Mouse (Mus musculus) urinary bladder, postnatal 25 days (tissue): ENCODE data around the gene Pla2g4d.
"Not testable (repeated sequence)": the region's sequence is repeated elsewhere in the genome, so short reads cannot be mapped to it uniquely, and the experiment has no call there.

ENCODE experiments used
- DNase-seq: peaks from one replicate; pipeline ENCODE4 v3.0.0; 2022; ENCODE audit warnings: low spot score

Pla2g4d gene

GRCm38 (mm10) chr2:120261346-120261745 lies 27.7 kb downstream of the Pla2g4d start:
- no peak for DNase-seq

GRCm38 (mm10) chr2:120256259-120256658 lies 32.7 kb downstream of the Pla2g4d start:
- DNase-seq, result no peak

GRCm38 (mm10) chr2:120252644-120253043 lies 36.4 kb downstream of the Pla2g4d start:
- no peak for DNase-seq

GRCm38 (mm10) chr2:120245421-120246016 lies 43.5 kb downstream of the Pla2g4d start:
- no peak for DNase-seq

GRCm38 (mm10) chr2:120244679-120245420 lies 44.1 kb downstream of the Pla2g4d start, which contains the start of gene Pla2g4e:
Pla2g4e (minus strand) TSS chr2:120245335.
- DNase-seq, result no peak

- no peak for DNase-seq
Observed at GRCm38 (mm10) chr2:120243995-120244394, 45.0 kb downstream of the Pla2g4d start.

GRCm38 (mm10) chr2:120242791-120243467 lies 46.1 kb downstream of the Pla2g4d start:
- DNase-seq, result no peak

GRCm38 (mm10) chr2:120238733-120239132 lies 50.3 kb downstream of the Pla2g4d start:
- DNase-seq, result not testable (repeated sequence)

- no peak for DNase-seq
Observed at GRCm38 (mm10) chr2:120237784-120238183, 51.2 kb downstream of the Pla2g4d start.

GRCm38 (mm10) chr2:120235947-120236640 lies 52.9 kb downstream of the Pla2g4d start:
- no peak for DNase-seq

- no peak for DNase-seq
Observed at GRCm38 (mm10) chr2:120235381-120235780, 53.6 kb downstream of the Pla2g4d start.

GRCm38 (mm10) chr2:120231642-120232041 lies 57.4 kb downstream of the Pla2g4d start:
- no peak for DNase-seq
